Mouse (Mus musculus): ENCODE data around the gene Pi4kb. TPM values are rescaled to one million over a fixed set of nuclear protein-coding genes. Genes with fewer than 3 reads are reported as not detected.

Gene Pi4kb
- total and polyA plus RNA-seq, 3 experiments, result 24.0 to 39.2 (median 30.7) TPM

GRCm38 (mm10) chr3:95005651-95006050 lies 31.1 kb downstream of the Pi4kb start:
- H3K4me1 ChIP-seq (ENCODE audit: control insufficient read depth in 1 of 2, insufficient read depth in 2 of 2), result peaks cover 16 to 53% of the 10 kb centered on the region in 2 experiments
- H3K79me2 ChIP-seq (replicated peaks; ENCODE audit: control insufficient read depth, extremely low read depth, insufficient read depth, poor library complexity, severe bottlenecking), result no peaks in the 10 kb centered on the region
- no peak for TF ChIP-seq MAFK (IDR thresholded peaks at IDR 0.05; ENCODE audit: insufficient replicate concordance, low read length)
- no peak for TF ChIP-seq POLR2A (IDR thresholded peaks at IDR 0.05; ENCODE audit: low read depth, low read length)
- no peak for TF ChIP-seq CHD2 (IDR thresholded peaks at IDR 0.05; ENCODE audit: low read length)
- TF ChIP-seq ZMIZ1 (IDR thresholded peaks at IDR 0.05; ENCODE audit: low read depth, low read length), result peak; percentile 45; the same call in 1 of the 2 replicates
- no peak overlapping the region for H3K4me2 ChIP-seq (ENCODE audit: insufficient read depth, low read depth, poor library complexity, severe bottlenecking)
- no peaks in the 10 kb centered on the region for H3K9me3 ChIP-seq (replicated peaks; ENCODE audit: low read length)
- H3K4me3 ChIP-seq (replicated peaks in 1 of 3; ENCODE audit: low read depth in 2 of 3, low read length in 2 of 3, poor library complexity in 1 of 3), result no peak overlapping the region
- peaks cover 70 to 93% of the 10 kb centered on the region in 2 experiments for H3K36me3 ChIP-seq (replicated peaks in 1 of 2; ENCODE audit: control insufficient read depth in 1 of 2, insufficient read depth in 1 of 2, low read length in 1 of 2)
- H3K9ac ChIP-seq (ENCODE audit: insufficient read depth, low read depth), result no peak overlapping the region
- no peaks in the 10 kb centered on the region for H3K27me3 ChIP-seq (replicated peaks)
- in situ Hi-C loops (cut with MboI; ENCODE audit: low pct_ligation_motif_present, low pct_unique_long_range_greater_than_20kb, low sequenced_read_pairs) (no loop called here), dilution Hi-C loops (cut with MboI; ENCODE audit: extremely low pct_ligation_motif_present, extremely low pct_unique_long_range_greater_than_20kb, low sequenced_read_pairs) (no loop called here)
- no peak for DNase-seq (ENCODE audit: extremely low read depth)
- H3K27ac ChIP-seq (ENCODE audit: insufficient read depth, low read depth), result no peak overlapping the region

- H3K4me1 ChIP-seq (ENCODE audit: control insufficient read depth in 1 of 2, insufficient read depth in 2 of 2), result peaks cover 16 to 58% of the 10 kb centered on the region in 2 experiments
- no peak overlapping the region for H3K4me3 ChIP-seq (replicated peaks in 1 of 3; ENCODE audit: low read depth in 2 of 3, low read length in 2 of 3, poor library complexity in 1 of 3)
- TF ChIP-seq ETS1 (conservative IDR thresholded peaks at IDR 0.05; ENCODE audit: low read depth, low read length) (peak; percentile 40; the same call in 1 of the 2 replicates), UBTF (IDR thresholded peaks at IDR 0.05; ENCODE audit: low read depth, low read length) (no peak), SIN3A (IDR thresholded peaks at IDR 0.05; ENCODE audit: low read length) (0 out of 2 replicates have a peak, but pooled peaks have one; percentile 36), CTCF (conservative IDR thresholded peaks at IDR 0.05 in 1 of 2, IDR thresholded peaks at IDR 0.05 in 1 of 2; ENCODE audit: low read depth in 2 of 2, low read length in 2 of 2) (no peak), USF1 (IDR thresholded peaks at IDR 0.05; ENCODE audit: low read depth, low read length) (no peak)
- no peaks in the 10 kb centered on the region for H3K27me3 ChIP-seq (replicated peaks)
- peak; percentile 61 for DNase-seq (ENCODE audit: extremely low read depth)
- dilution Hi-C loops (cut with MboI; ENCODE audit: extremely low pct_ligation_motif_present, extremely low pct_unique_long_range_greater_than_20kb, low sequenced_read_pairs) (no loop called here), in situ Hi-C loops (cut with MboI; ENCODE audit: low pct_ligation_motif_present, low pct_unique_long_range_greater_than_20kb, low sequenced_read_pairs) (no loop called here)
- H3K4me2 ChIP-seq (ENCODE audit: insufficient read depth, low read depth, poor library complexity, severe bottlenecking), result no peak overlapping the region
- peaks cover 77 to 96% of the 10 kb centered on the region in 2 experiments for H3K36me3 ChIP-seq (replicated peaks in 1 of 2; ENCODE audit: control insufficient read depth in 1 of 2, insufficient read depth in 1 of 2, low read length in 1 of 2)
- H3K9ac ChIP-seq (ENCODE audit: insufficient read depth, low read depth), result no peak overlapping the region
- H3K27ac ChIP-seq (ENCODE audit: insufficient read depth, low read depth), result peak overlapping the region; percentile 40
- H3K9me3 ChIP-seq (replicated peaks; ENCODE audit: low read length), result no peaks in the 10 kb centered on the region
- H3K79me2 ChIP-seq (replicated peaks; ENCODE audit: control insufficient read depth, extremely low read depth, insufficient read depth, poor library complexity, severe bottlenecking), result no peaks in the 10 kb centered on the region
These were observed 33.2 kb downstream of the Pi4kb start for GRCm38 (mm10) chr3:95007706-95008105.

DNA sequence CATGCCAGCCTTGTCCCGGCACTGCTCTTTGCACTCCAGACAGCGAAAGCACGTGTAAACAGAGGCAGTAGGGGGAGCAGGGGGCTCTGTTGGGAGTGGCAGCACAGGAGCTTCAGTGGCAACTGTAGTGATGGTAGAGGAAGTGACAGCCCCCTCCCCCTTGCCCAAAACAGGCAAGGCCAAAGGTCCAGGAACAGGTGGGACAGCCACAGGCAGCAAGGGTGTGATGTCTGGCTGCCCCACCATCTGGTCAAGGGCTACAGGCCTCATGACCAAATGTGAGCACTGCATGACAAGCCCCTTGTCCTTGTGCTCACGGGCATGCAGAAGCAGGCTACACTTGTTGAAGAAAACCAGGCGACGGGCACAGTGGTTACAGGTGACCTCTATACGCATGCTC lies 35.9 kb downstream of the Pi4kb start:
- Histone ChIP-seq H3K27ac (ENCODE audit: insufficient read depth, low read depth) (no peak overlapping the region), H3K27me3 (replicated peaks) (no peaks in the 10 kb centered on the region), H3K9me3 (replicated peaks; ENCODE audit: low read length) (no peaks in the 10 kb centered on the region), H3K4me1 (ENCODE audit: control insufficient read depth in 1 of 2, insufficient read depth in 2 of 2) (peaks cover 18 to 66% of the 10 kb centered on the region in 2 experiments), H3K79me2 (replicated peaks; ENCODE audit: control insufficient read depth, extremely low read depth, insufficient read depth, poor library complexity, severe bottlenecking) (peaks cover 9% of the 10 kb centered on the region), H3K4me2 (ENCODE audit: insufficient read depth, low read depth, poor library complexity, severe bottlenecking) (no peak overlapping the region), H3K9ac (ENCODE audit: insufficient read depth, low read depth) (no peak overlapping the region), H3K36me3 (replicated peaks in 1 of 2; ENCODE audit: control insufficient read depth in 1 of 2, insufficient read depth in 1 of 2, low read length in 1 of 2) (peaks cover 58 to 78% of the 10 kb centered on the region in 2 experiments), H3K4me3 (replicated peaks in 1 of 3; ENCODE audit: low read depth in 2 of 3, low read length in 2 of 3, poor library complexity in 1 of 3) (no peak overlapping the region)
- TF ChIP-seq PAX5 (IDR thresholded peaks at IDR 0.05; ENCODE audit: low read length) (no peak), POLR2A (IDR thresholded peaks at IDR 0.05; ENCODE audit: low read depth, low read length) (no peak), SIN3A (IDR thresholded peaks at IDR 0.05; ENCODE audit: low read length) (no peak), NRF1 (IDR thresholded peaks at IDR 0.05; ENCODE audit: low read depth, low read length) (no peak), NELFE (IDR thresholded peaks at IDR 0.05; ENCODE audit: low read depth, low read length) (no peak), RAD21 (IDR thresholded peaks at IDR 0.05; ENCODE audit: low read depth, low read length) (no peak), UBTF (IDR thresholded peaks at IDR 0.05; ENCODE audit: low read depth, low read length) (no peak), JUN (IDR thresholded peaks at IDR 0.05; ENCODE audit: insufficient read depth, low read depth, low read length) (no peak), CTCF (conservative IDR thresholded peaks at IDR 0.05 in 1 of 2, IDR thresholded peaks at IDR 0.05 in 1 of 2; ENCODE audit: low read depth in 2 of 2, low read length in 2 of 2) (no peak), TCF12 (IDR thresholded peaks at IDR 0.05; ENCODE audit: low read depth, low read length) (no peak), TBP (conservative IDR thresholded peaks at IDR 0.05; ENCODE audit: low read depth, low read length) (no peak), CHD2 (IDR thresholded peaks at IDR 0.05; ENCODE audit: low read length) (no peak), ELF1 (IDR thresholded peaks at IDR 0.05; ENCODE audit: low read depth, low read length) (no peak), MYC (IDR thresholded peaks at IDR 0.05; ENCODE audit: low read depth, low read length) (no peak), ZNF384 (IDR thresholded peaks at IDR 0.05; ENCODE audit: low read depth, low read length) (no peak), EP300 (IDR thresholded peaks at IDR 0.05; ENCODE audit: low read length) (no peak), BHLHE40 (IDR thresholded peaks at IDR 0.05; ENCODE audit: low read depth, low read length) (no peak)
- dilution Hi-C loops (cut with MboI; ENCODE audit: extremely low pct_ligation_motif_present, extremely low pct_unique_long_range_greater_than_20kb, low sequenced_read_pairs) (no loop called here), in situ Hi-C loops (cut with MboI; ENCODE audit: low pct_ligation_motif_present, low pct_unique_long_range_greater_than_20kb, low sequenced_read_pairs) (loop anchor here (5.0 kb wide), 1 partner anchor 53 kb away; no protein-coding TSS in a partner anchor)
- DNase-seq (ENCODE audit: extremely low read depth), result no peak

All from CH12.LX (cell line).